Mouse (Mus musculus) CH12.LX (cell line): ENCODE data around the gene Degs2. TPM values are rescaled to one million over a fixed set of nuclear protein-coding genes. Genes with fewer than 3 reads are reported as not detected.

ENCODE experiments used
- DNase-seq: peaks from one replicate; pipeline ENCODE4 v3.0.0-alpha.2; 2013; ENCODE audit errors: extremely low read depth
- H3K27ac ChIP-seq: 2 replicates; pipeline ENCODE4 v1.5.1; 2012; ENCODE audit warnings: low read depth, mild to moderate bottlenecking, control low read depth, moderate library complexity; ENCODE audit not compliant: insufficient read depth
- H3K27me3 ChIP-seq: replicated peaks from 2 replicates; pipeline ENCODE3; 2012; ENCODE audit warnings: inconsistent platforms
- H3K36me3 ChIP-seq, 2 experiments: replicated peaks in 1 of 2; 2 replicates each; pipeline versions ENCODE3 to v1.6.1; 2012; ENCODE audit warnings: inconsistent platforms in 1 of 2, low read length in 1 of 2, mild to moderate bottlenecking in 1 of 2, mixed read lengths in 1 of 2, moderate library complexity in 1 of 2; ENCODE audit not compliant: control insufficient read depth in 1 of 2, insufficient read depth in 1 of 2
- H3K4me1 ChIP-seq, 2 experiments: 2 replicates each; pipeline ENCODE4 v1.6.1; 2012; ENCODE audit warnings: inconsistent platforms in 1 of 2, moderate library complexity in 1 of 2; ENCODE audit not compliant: insufficient read depth in 2 of 2, control insufficient read depth in 1 of 2
- H3K4me2 ChIP-seq: 2 replicates; pipeline ENCODE4 v1.6.1; 2012; ENCODE audit warnings: low read depth, mild to moderate bottlenecking, control low read depth; ENCODE audit not compliant: poor library complexity, insufficient read depth, severe bottlenecking
- H3K4me3 ChIP-seq, 3 experiments: fragments of 150-350 bp in 1 of 3; sonication (generic) in 1 of 3; replicated peaks in 1 of 3; 2 replicates each; pipeline versions ENCODE3 to v1.5.1; 2011 to 2012; ENCODE audit warnings: low read depth in 2 of 3, low read length in 2 of 3, mild to moderate bottlenecking in 2 of 3, moderate library complexity in 2 of 3, control low read depth in 1 of 3, improper control_type of control experiment in 1 of 3, inconsistent platforms in 1 of 3, mixed read lengths in 1 of 3; ENCODE audit not compliant: poor library complexity in 1 of 3
- H3K79me2 ChIP-seq: replicated peaks from 2 replicates; pipeline ENCODE4 v1.6.1; 2012; ENCODE audit warnings: mild to moderate bottlenecking, moderate library complexity; ENCODE audit not compliant: control insufficient read depth, poor library complexity, insufficient read depth, severe bottlenecking; ENCODE audit errors: extremely low read depth
- H3K9ac ChIP-seq: 2 replicates; pipeline ENCODE4 v1.6.1; 2012; ENCODE audit warnings: low read depth, mild to moderate bottlenecking, control low read depth, moderate library complexity; ENCODE audit not compliant: insufficient read depth
- H3K9me3 ChIP-seq: replicated peaks from 2 replicates; pipeline ENCODE3; 2012; ENCODE audit warnings: low read length, inconsistent platforms, mixed read lengths
- BHLHE40 ChIP-seq: IDR thresholded peaks from 2 replicates; pipeline ENCODE4 v1.6.1; 2011; ENCODE audit warnings: mild to moderate bottlenecking, low read depth, low read length, improper control_type of control experiment
- CHD1 ChIP-seq: IDR thresholded peaks from 2 replicates; pipeline ENCODE4 v1.6.1; 2012; ENCODE audit warnings: low read depth, low read length, improper control_type of control experiment, inconsistent platforms
- CTCF ChIP-seq, 2 experiments: IDR thresholded peaks in 1 of 2; conservative IDR thresholded peaks in 1 of 2; 2 replicates each; pipeline ENCODE4 v1.5.1; 2011 to 2012; ENCODE audit warnings: low read depth in 2 of 2, low read length in 2 of 2, improper control_type of control experiment in 1 of 2, inconsistent platforms in 1 of 2, mild to moderate bottlenecking in 1 of 2, moderate library complexity in 1 of 2
- ELF1 ChIP-seq: IDR thresholded peaks from 2 replicates; pipeline ENCODE4 v1.6.1; 2014; ENCODE audit warnings: low read depth, mild to moderate bottlenecking, inconsistent platforms, low read length, improper control_type of control experiment
- EP300 ChIP-seq: IDR thresholded peaks from 2 replicates; pipeline ENCODE4 v1.6.1; 2011; ENCODE audit warnings: low read length, improper control_type of control experiment
- ETS1 ChIP-seq: conservative IDR thresholded peaks from 2 replicates; pipeline ENCODE4 v1.6.1; 2012; ENCODE audit warnings: low read depth, mild to moderate bottlenecking, inconsistent platforms, low read length, improper control_type of control experiment, moderate library complexity
- HCFC1 ChIP-seq: IDR thresholded peaks from 2 replicates; pipeline ENCODE4 v1.6.1; 2012; ENCODE audit warnings: low read depth, mild to moderate bottlenecking, inconsistent platforms, low read length, improper control_type of control experiment
- JUN ChIP-seq: IDR thresholded peaks from 2 replicates; pipeline ENCODE4 v1.6.1; 2011; ENCODE audit warnings: low read depth, mild to moderate bottlenecking, low read length, improper control_type of control experiment, moderate library complexity; ENCODE audit not compliant: insufficient read depth
- JUND ChIP-seq: conservative IDR thresholded peaks from 2 replicates; pipeline ENCODE4 v1.6.1; 2011; ENCODE audit warnings: low read depth, low read length, improper control_type of control experiment
- KAT2A ChIP-seq: IDR thresholded peaks from 2 replicates; pipeline ENCODE4 v1.6.1; 2012; ENCODE audit warnings: low read length, improper control_type of control experiment, inconsistent platforms; ENCODE audit not compliant: insufficient replicate concordance
- MAFK ChIP-seq: IDR thresholded peaks from 2 replicates; pipeline ENCODE4 v1.6.1; 2011; ENCODE audit warnings: low read length, improper control_type of control experiment; ENCODE audit not compliant: insufficient replicate concordance
- MAZ ChIP-seq: IDR thresholded peaks from 2 replicates; pipeline ENCODE4 v1.6.1; 2012; ENCODE audit warnings: low read depth, mild to moderate bottlenecking, inconsistent platforms, low read length, improper control_type of control experiment, moderate library complexity
- MEF2A ChIP-seq: IDR thresholded peaks from 2 replicates; pipeline ENCODE4 v1.6.1; 2014; ENCODE audit warnings: low read depth, mild to moderate bottlenecking, inconsistent platforms, low read length, improper control_type of control experiment, borderline replicate concordance
- MXI1 ChIP-seq: IDR thresholded peaks from 2 replicates; pipeline ENCODE4 v1.6.1; 2011; ENCODE audit warnings: mild to moderate bottlenecking, low read depth, low read length, improper control_type of control experiment
- NELFE ChIP-seq: IDR thresholded peaks from 2 replicates; pipeline ENCODE4 v1.6.1; 2011; ENCODE audit warnings: low read depth, low read length, improper control_type of control experiment
- PAX5 ChIP-seq: IDR thresholded peaks from 2 replicates; pipeline ENCODE4 v1.6.1; 2012; ENCODE audit warnings: low read length, inconsistent platforms, mixed read lengths
- POLR2AphosphoS2 ChIP-seq: IDR thresholded peaks from 2 replicates; pipeline ENCODE4 v1.6.1; 2011; ENCODE audit warnings: low read depth, low read length, improper control_type of control experiment
- RAD21 ChIP-seq: IDR thresholded peaks from 2 replicates; pipeline ENCODE4 v1.6.1; 2011; ENCODE audit warnings: low read depth, mild to moderate bottlenecking, low read length, improper control_type of control experiment, moderate library complexity
- SMC3 ChIP-seq: IDR thresholded peaks from 2 replicates; pipeline ENCODE4 v1.6.1; 2011; ENCODE audit warnings: low read depth, low read length, improper control_type of control experiment
- ZKSCAN1 ChIP-seq: IDR thresholded peaks from 2 replicates; pipeline ENCODE4 v1.6.1; 2012; ENCODE audit warnings: low read depth, inconsistent platforms, low read length, improper control_type of control experiment, borderline replicate concordance
- dilution Hi-C: fragments of 300-500 bp; cut with MboI; formaldehyde crosslinking; loops from 2 replicates; pipeline ENCODE4 v1.14.3; 2020; ENCODE audit warnings: low sequenced_read_pairs; ENCODE audit not compliant: extremely low pct_unique_long_range_greater_than_20kb, extremely low pct_ligation_motif_present
- in situ Hi-C: fragments of 300-500 bp; cut with MboI; formaldehyde crosslinking; loops from 3 replicates; pipeline ENCODE4 v1.14.3; 2019; ENCODE audit warnings: low sequenced_read_pairs, low pct_ligation_motif_present, low pct_unique_long_range_greater_than_20kb, mixed read lengths
- polyA plus RNA-seq: library from polyadenylated mRNA; unstranded; fragments of >175 nt; gene quantifications from 2 replicates; pipeline ENCODE4 v1.2.1, GENCODE M21; 2012; ENCODE audit warnings: low read depth; ENCODE audit not compliant: insufficient read length
- total RNA-seq, 2 experiments: library from RNA; depleted of rRNA; stranded (reverse); fragments of 300-350 nt in 1 of 2; fragments of >200 nt in 1 of 2; gene quantifications; 2 replicates each; pipeline ENCODE4 v1.2.3; 2012 to 2014

The Degs2 gene
- total and polyA plus RNA-seq, 3 experiments: not detected

- dilution Hi-C loops (no loop called here), in situ Hi-C loops (no loop called here)
- no peak overlapping the region for H3K9ac ChIP-seq
These were observed 12.9 kb downstream of the Degs2 start for GRCm38 (mm10) chr12:108689167-108689566.

GRCm38 (mm10) chr12:108686926-108687325 lies 15.2 kb downstream of the Degs2 start:
- dilution Hi-C loops (no loop called here), in situ Hi-C loops (no loop called here)
- peaks cover 5% of the 10 kb centered on the region for H3K27me3 ChIP-seq
- no peak overlapping the region for H3K9ac ChIP-seq
- H3K4me3 ChIP-seq: no peak overlapping the region
- DNase-seq: no peak
- H3K36me3 ChIP-seq: peaks cover 0 to 43% of the 10 kb centered on the region in 2 experiments
- H3K9me3 ChIP-seq: peaks cover 13% of the 10 kb centered on the region
- TF ChIP-seq NELFE (no peak), POLR2AphosphoS2 (no peak), CTCF (conservative IDR thresholded peaks at IDR 0.05 in 1 of 2, IDR thresholded peaks at IDR 0.05 in 1 of 2; ENCODE audit: low read depth in 2 of 2, low read length in 2 of 2) (0 out of 4 replicates have a peak, but pooled peaks of 1 of the 2 experiments have one; percentile 12)
- no peaks in the 10 kb centered on the region for H3K79me2 ChIP-seq
- no peak overlapping the region for H3K4me2 ChIP-seq
- no peak overlapping the region for H3K27ac ChIP-seq
- H3K4me1 ChIP-seq: peaks cover 4 to 10% of the 10 kb centered on the region in 2 experiments

More at GRCm38 (mm10) chr12:108689167-108689566, 12.9 kb downstream of the Degs2 start:
- peaks cover 13% of the 10 kb centered on the region for H3K9me3 ChIP-seq
- H3K79me2 ChIP-seq: no peaks in the 10 kb centered on the region
- H3K27me3 ChIP-seq: peaks cover 14% of the 10 kb centered on the region
- DNase-seq: no peak
- H3K4me3 ChIP-seq: no peak overlapping the region
- no peak overlapping the region for H3K4me2 ChIP-seq
- H3K36me3 ChIP-seq: peaks cover 0 to 26% of the 10 kb centered on the region in 2 experiments
- no peak overlapping the region for H3K27ac ChIP-seq
- H3K4me1 ChIP-seq: no peaks in the 10 kb centered on the region
- TF ChIP-seq CTCF (conservative IDR thresholded peaks at IDR 0.05 in 1 of 2, IDR thresholded peaks at IDR 0.05 in 1 of 2; ENCODE audit: low read depth in 2 of 2, low read length in 2 of 2): peak in 1 of 2 experiments; percentile 25; a peak in 2 of 4 replicates
- TF ChIP-seq BHLHE40: no peak
- TF ChIP-seq ELF1: no peak
- TF ChIP-seq, all 38 proteins: peak for 1

DNA sequence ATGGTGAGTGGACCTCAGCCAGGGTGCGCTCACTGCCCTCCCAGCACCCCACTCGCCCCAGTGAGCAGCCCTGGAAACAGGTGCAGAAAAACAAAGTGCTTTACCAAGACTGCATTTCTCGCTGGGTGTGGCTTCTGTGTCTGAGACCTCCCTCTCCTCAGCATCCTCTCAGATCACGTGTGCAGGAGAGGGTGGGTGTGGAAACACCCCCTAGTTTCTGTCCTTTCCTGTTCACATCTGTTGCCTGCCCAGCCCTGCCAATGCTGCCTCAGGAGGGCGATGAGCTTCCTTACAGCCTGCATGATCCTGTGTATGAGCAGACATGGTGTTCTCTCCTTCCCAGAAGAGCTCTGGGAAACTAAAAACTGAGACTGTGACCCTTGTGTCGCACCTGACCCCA lies 15.7 kb downstream of the Degs2 start:
- dilution Hi-C loops (no loop called here), in situ Hi-C loops (no loop called here)
- Histone ChIP-seq H3K9me3 (peaks cover 13% of the 10 kb centered on the region), H3K4me3 (no peak overlapping the region), H3K36me3 (peaks cover 0 to 47% of the 10 kb centered on the region in 2 experiments), H3K4me1 (peaks cover 4 to 15% of the 10 kb centered on the region in 2 experiments), H3K79me2 (no peaks in the 10 kb centered on the region), H3K4me2 (no peak overlapping the region), H3K9ac (no peak overlapping the region), H3K27ac (no peak overlapping the region), H3K27me3 (peaks cover 5% of the 10 kb centered on the region)
- no peak for DNase-seq
- TF ChIP-seq MAZ: no peak
- no peak for TF ChIP-seq RAD21
- no peak for TF ChIP-seq ETS1
- TF ChIP-seq BHLHE40: no peak
- TF ChIP-seq ELF1: no peak
- no peak for TF ChIP-seq MEF2A
- TF ChIP-seq ZKSCAN1: no peak
- TF ChIP-seq PAX5: no peak
- no peak for TF ChIP-seq JUN
- TF ChIP-seq MAFK: no peak
- TF ChIP-seq MXI1: no peak
- no peak for TF ChIP-seq POLR2AphosphoS2
- no peak for TF ChIP-seq SMC3
- TF ChIP-seq HCFC1: no peak
- no peak for TF ChIP-seq EP300
- TF ChIP-seq CHD1: no peak
- TF ChIP-seq KAT2A: no peak
- no peak for TF ChIP-seq JUND
